Mouse (Mus musculus) intestine, embryonic 16.5 days (tissue): Measurements from ENCODE around the gene Klhl3. TPM values are rescaled to one million over a fixed set of nuclear protein-coding genes. Genes with fewer than 3 reads are reported as not detected.

Experiments
- ATAC-seq: fragments of 200-750 bp; cut with Nextera tagmentation; 2 replicates; pipeline ENCODE4 v1.8.0; 2017; ENCODE audit warnings: moderate TSS enrichment, moderate library complexity
- H3K27ac ChIP-seq: fragments of 300-500 bp; sonication (generic); 2 replicates; pipeline ENCODE4 v1.5.1; 2014; ENCODE audit warnings: mild to moderate bottlenecking, low read length
- H3K27me3 ChIP-seq: fragments of 300-500 bp; sonication (generic); replicated peaks from 2 replicates; pipeline ENCODE4 v1.6.1; 2014; ENCODE audit warnings: low read length, control low read depth, mixed read lengths; ENCODE audit not compliant: control insufficient read depth, insufficient read depth
- H3K36me3 ChIP-seq: fragments of 300-500 bp; sonication (generic); 2 replicates; pipeline ENCODE4 v1.6.1; 2014; ENCODE audit warnings: low read length, control low read depth; ENCODE audit not compliant: control insufficient read depth, insufficient read depth
- H3K4me1 ChIP-seq: fragments of 300-500 bp; sonication (generic); 2 replicates; pipeline ENCODE4 v1.6.1; 2014; ENCODE audit warnings: low read length, control low read depth, mixed read lengths; ENCODE audit not compliant: control insufficient read depth, insufficient read depth
- H3K4me2 ChIP-seq: fragments of 300-500 bp; sonication (generic); 2 replicates; pipeline ENCODE4 v1.6.1; 2014; ENCODE audit warnings: low read depth, low read length, control low read depth
- H3K4me3 ChIP-seq: fragments of 300-500 bp; sonication (generic); 2 replicates; pipeline ENCODE4 v1.5.1; 2014; ENCODE audit warnings: mild to moderate bottlenecking, low read length
- H3K9ac ChIP-seq: fragments of 300-500 bp; sonication (generic); 2 replicates; pipeline ENCODE4 v1.6.1; 2014; ENCODE audit warnings: low read depth, low read length
- H3K9me3 ChIP-seq: fragments of 300-500 bp; sonication (generic); 2 replicates; pipeline ENCODE4 v1.6.1; 2016; ENCODE audit warnings: low read length, control low read depth; ENCODE audit not compliant: control insufficient read depth
- WGBS: fragments of 180-500 bp; shearing (Covaris S2); extraction: QIAGEN DNeasy Blood & Tissue Kit; methylation state at CpG from one replicate; pipeline ENCODE4 v1.1.7; 2014; 5-methylcytosine and 5-hydroxymethylcytosine counted together
- polyA plus RNA-seq: library from polyadenylated mRNA; unstranded; fragments of >200 nt; fragmentation: Nextera tagmentation; extraction: Ambion mirVana; gene quantifications from 2 replicates; pipeline ENCODE4 v1.2.1, GENCODE M21; 2015

Klhl3 gene
- polyA plus RNA-seq, 1 experiment from 2014 or later, result 2.4 TPM

DNA sequence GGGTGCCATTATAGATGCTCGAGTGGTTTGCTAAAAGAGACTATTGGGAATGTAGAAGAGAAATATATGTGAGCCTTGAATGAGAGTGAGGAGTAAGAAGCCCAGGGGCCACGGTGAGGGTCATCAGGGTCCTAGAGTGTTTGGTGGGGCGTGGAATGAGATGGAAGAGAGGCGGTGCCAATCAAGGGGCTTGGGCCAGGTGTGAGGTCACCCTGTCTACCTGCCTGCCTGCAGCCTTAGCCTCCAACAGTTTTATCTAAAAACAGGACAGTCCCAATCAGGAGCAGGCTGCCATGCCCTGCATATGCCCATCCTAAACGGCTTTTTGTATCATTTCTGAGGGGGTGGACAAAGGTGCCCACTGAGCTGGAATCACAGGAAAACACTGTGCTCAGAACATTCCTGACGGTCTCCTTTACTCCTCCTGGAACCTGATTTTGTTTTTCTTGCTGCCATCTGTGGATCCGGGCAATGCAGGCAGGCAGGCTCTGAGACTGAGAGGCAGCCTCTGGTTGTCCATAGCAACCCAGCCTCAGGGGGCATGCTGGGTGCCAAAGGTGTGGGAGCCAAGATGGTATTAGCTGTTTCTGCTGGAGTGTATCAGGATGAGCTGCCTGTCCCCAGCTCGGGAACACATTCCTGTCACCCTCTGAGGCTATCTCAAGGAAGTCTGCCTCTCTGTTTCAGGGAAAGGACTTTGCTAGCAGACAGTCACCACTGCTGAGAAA, 89.5 kb downstream of the Klhl3 start:
- H3K9me3 ChIP-seq, result no peaks in the 10 kb centered on the region
- H3K4me3 ChIP-seq, result no peak overlapping the region
- H3K27ac ChIP-seq, result no peak overlapping the region
- ATAC-seq, result no peak
- WGBS, result 76% methylated on average over 8 of the region's 8 CpGs
- H3K27me3 ChIP-seq, result no peaks in the 10 kb centered on the region
- H3K9ac ChIP-seq, result no peak overlapping the region
- no peaks in the 10 kb centered on the region for H3K36me3 ChIP-seq
- no peak overlapping the region for H3K4me2 ChIP-seq
- no peaks in the 10 kb centered on the region for H3K4me1 ChIP-seq

DNA sequence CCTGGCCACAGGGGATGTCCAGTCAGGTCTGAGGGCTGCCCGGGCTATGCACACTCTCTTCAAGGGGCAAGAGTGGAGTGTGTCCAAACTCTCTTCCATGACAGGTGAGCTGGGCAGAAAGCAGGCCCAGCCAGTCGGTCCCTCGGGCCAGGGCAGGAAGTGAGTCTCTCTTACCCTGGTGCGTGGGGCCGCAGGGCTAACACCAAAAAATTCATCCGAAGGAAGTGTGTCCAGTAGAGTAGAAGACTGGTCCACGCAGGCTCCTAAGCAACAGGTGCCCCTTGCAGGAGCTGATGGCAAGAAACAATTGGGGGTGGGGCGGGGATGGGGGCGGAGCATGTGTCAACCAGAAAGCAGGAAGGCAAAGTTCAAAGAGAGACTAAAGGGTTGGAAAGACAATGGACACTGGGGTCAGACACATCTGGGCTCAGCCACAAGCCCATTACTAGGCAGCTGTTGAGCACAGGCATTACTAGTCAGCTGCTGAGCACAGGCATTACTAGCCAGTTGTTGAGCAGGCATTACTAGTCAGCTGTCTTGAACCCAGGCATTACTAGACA, 90.3 kb downstream of the Klhl3 start:
- WGBS, result 75% methylated on average over 9 of the region's 9 CpGs

GRCm38 (mm10) chr13:58020428-58020827, 93.0 kb downstream of the Klhl3 start:
- Histone ChIP-seq H3K27me3 (no peaks in the 10 kb centered on the region), H3K27ac (no peak overlapping the region), H3K4me3 (no peak overlapping the region), H3K4me1 (no peaks in the 10 kb centered on the region), H3K36me3 (no peaks in the 10 kb centered on the region), H3K9me3 (no peaks in the 10 kb centered on the region), H3K9ac (no peak overlapping the region), H3K4me2 (no peak overlapping the region)
- ATAC-seq, result no peak
- 78% methylated on average over 10 of the region's 10 CpGs for WGBS

More for the DNA sequence above, 90.3 kb downstream of the Klhl3 start:
- Histone ChIP-seq H3K4me3 (no peak overlapping the region), H3K9me3 (no peaks in the 10 kb centered on the region), H3K4me2 (no peak overlapping the region), H3K4me1 (no peaks in the 10 kb centered on the region), H3K36me3 (no peaks in the 10 kb centered on the region), H3K27me3 (no peaks in the 10 kb centered on the region), H3K27ac (no peak overlapping the region), H3K9ac (no peak overlapping the region)
- ATAC-seq, result no peak

DNA sequence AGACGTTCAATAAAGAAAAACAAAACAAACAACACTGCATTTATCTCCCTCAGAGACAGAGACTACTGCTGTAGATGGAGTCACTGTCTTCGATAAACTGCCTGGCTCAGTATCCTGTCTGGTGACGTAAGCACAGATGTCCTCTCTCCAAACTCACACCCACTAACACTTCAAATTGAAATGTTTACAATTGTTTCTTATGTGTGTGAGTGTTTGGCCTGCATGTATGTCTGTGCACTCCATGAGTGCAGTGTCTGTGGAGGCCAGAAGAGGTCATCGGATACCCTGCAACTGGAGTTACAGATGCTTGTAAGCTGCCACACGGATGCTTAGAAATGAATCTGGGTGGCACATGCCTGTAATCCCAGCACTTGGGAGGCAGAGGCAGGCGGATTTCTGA, 96.1 kb downstream of the Klhl3 start:
- 68% methylated on average over 6 of the region's 6 CpGs for WGBS
- no peaks in the 10 kb centered on the region for H3K27me3 ChIP-seq

DNA sequence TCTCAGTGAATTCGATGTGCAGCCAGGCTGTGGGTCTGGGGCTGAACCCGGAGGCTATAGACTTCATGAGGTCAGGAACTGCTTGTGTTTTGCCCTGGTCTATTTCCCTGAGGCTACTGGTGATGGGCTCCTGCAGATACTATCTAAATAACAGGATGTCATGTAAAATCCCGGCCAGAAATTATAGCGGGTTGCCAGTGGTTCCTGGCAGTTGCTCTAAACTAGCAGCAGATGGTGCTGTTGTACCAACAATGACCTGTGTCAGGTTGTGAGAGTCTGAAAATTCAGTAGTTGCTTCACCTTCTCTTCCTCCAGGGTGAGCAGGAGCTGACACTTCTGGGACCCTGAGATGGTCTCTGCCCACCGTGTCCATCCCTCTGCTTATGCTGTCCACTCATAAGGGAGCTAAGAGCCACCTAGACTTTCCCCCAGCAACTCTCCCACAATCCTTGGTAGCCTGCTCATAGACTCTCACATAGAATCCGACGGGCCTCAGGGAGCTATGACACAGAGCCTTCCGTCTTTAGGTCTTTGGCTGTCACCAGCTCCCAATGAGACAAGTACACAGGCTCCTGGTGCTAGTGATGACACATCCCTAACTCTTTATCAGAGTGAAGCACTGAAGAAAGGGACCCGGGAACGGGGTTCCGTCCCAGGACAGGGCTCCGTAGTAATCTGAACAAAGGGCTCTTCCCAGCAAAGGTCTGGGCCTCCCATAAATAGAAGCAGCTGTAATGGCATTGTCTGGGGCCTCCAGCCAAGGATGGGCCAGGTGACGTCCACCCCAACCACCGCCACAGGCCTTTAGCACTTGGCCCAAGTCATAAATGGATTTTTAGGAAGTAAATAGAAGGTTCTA, 101.1 kb downstream of the Klhl3 start:
- H3K9me3 ChIP-seq, result no peaks in the 10 kb centered on the region
- no peak overlapping the region for H3K4me2 ChIP-seq
- H3K4me3 ChIP-seq, result no peak overlapping the region
- peaks cover 3% of the 10 kb centered on the region; the same call in 1 of the 2 replicates for H3K4me1 ChIP-seq
- no peaks in the 10 kb centered on the region for H3K27me3 ChIP-seq
- H3K9ac ChIP-seq, result peak overlapping the region; percentile 14; the same call in 1 of the 2 replicates
- no peak overlapping the region for H3K27ac ChIP-seq
- ATAC-seq, result peak; percentile 49
- WGBS, result 64% methylated on average over 14 of the region's 14 CpGs
- no peaks in the 10 kb centered on the region for H3K36me3 ChIP-seq

More for the DNA sequence above, 96.1 kb downstream of the Klhl3 start:
- Histone ChIP-seq H3K36me3 (no peaks in the 10 kb centered on the region), H3K27ac (no peak overlapping the region), H3K9ac (no peak overlapping the region), H3K4me3 (no peak overlapping the region), H3K9me3 (no peaks in the 10 kb centered on the region), H3K4me2 (no peak overlapping the region), H3K4me1 (no peaks in the 10 kb centered on the region)
- no peak for ATAC-seq

- no peaks in the 10 kb centered on the region for H3K36me3 ChIP-seq
- 72% methylated on average over 2 of the region's 2 CpGs for WGBS
- H3K4me2 ChIP-seq, result no peak overlapping the region
- ATAC-seq, result no peak
- no peak overlapping the region for H3K9ac ChIP-seq
- H3K4me3 ChIP-seq, result no peak overlapping the region
- H3K4me1 ChIP-seq, result peaks cover 3% of the 10 kb centered on the region; the same call in 1 of the 2 replicates
- H3K27ac ChIP-seq, result no peak overlapping the region
- no peaks in the 10 kb centered on the region for H3K27me3 ChIP-seq
- no peaks in the 10 kb centered on the region for H3K9me3 ChIP-seq
These were observed 101.9 kb downstream of the Klhl3 start for GRCm38 (mm10) chr13:58011526-58011925.

- H3K9ac ChIP-seq, result no peak overlapping the region
- ATAC-seq, result no peak
- H3K4me2 ChIP-seq, result no peak overlapping the region
- H3K27me3 ChIP-seq, result no peaks in the 10 kb centered on the region
- WGBS, result 89% methylated on average over 7 of the region's 7 CpGs
- no peak overlapping the region for H3K27ac ChIP-seq
- peaks cover 7% of the 10 kb centered on the region; the same call in 1 of the 2 replicates for H3K4me1 ChIP-seq
- H3K36me3 ChIP-seq, result no peaks in the 10 kb centered on the region
- no peak overlapping the region for H3K4me3 ChIP-seq
- no peaks in the 10 kb centered on the region for H3K9me3 ChIP-seq
These were observed 103.0 kb downstream of the Klhl3 start for GRCm38 (mm10) chr13:58010416-58010815.

GRCm38 (mm10) chr13:58009275-58009674, 104.1 kb downstream of the Klhl3 start:
- Histone ChIP-seq H3K4me3 (no peak overlapping the region), H3K4me2 (no peak overlapping the region), H3K9me3 (no peaks in the 10 kb centered on the region), H3K36me3 (no peaks in the 10 kb centered on the region), H3K9ac (no peak overlapping the region), H3K4me1 (peaks cover 7% of the 10 kb centered on the region; the same call in 1 of the 2 replicates), H3K27me3 (no peaks in the 10 kb centered on the region), H3K27ac (no peak overlapping the region)
- 78% methylated on average over 13 of the region's 13 CpGs for WGBS
- ATAC-seq, result no peak

DNA sequence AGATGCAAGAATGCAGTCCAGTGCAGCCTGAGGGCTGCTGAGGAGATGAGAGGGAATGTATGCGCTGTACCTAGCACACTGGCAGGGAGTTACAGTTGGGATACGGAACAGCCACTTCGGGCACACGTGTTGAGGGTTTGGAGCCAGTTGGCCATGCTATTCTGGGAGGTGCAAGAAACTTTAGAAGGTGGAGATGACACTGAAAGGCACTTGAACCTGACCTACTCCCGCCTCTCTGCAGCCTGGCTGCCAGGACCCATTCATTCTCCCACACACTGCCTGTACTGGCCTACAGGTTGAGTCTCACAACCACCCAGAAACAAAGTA, 105.4 kb downstream of the Klhl3 start:
- Histone ChIP-seq H3K27me3 (no peaks in the 10 kb centered on the region), H3K4me1 (peaks cover 7% of the 10 kb centered on the region; the same call in 1 of the 2 replicates), H3K4me2 (no peak overlapping the region), H3K9me3 (no peaks in the 10 kb centered on the region), H3K36me3 (no peaks in the 10 kb centered on the region), H3K9ac (no peak overlapping the region), H3K4me3 (no peak overlapping the region), H3K27ac (peak overlapping the region; percentile 33)
- no peak for ATAC-seq
- 81% methylated on average over 5 of the region's 5 CpGs for WGBS
